Mouse (Mus musculus) small intestine, adult 2 months (tissue): ENCODE results near the gene Rtkn2.

ENCODE experiments used
- CTCF ChIP-seq: fragments of 200-500 bp; IDR thresholded peaks from 2 replicates; pipeline ENCODE4 v1.5.1; 2012; ENCODE audit warnings: low read depth, mild to moderate bottlenecking, control low read depth, inconsistent platforms, low read length, moderate library complexity, mixed read lengths; ENCODE audit not compliant: insufficient replicate concordance, insufficient read length; ENCODE audit errors: extremely low read depth
- POLR2A ChIP-seq: fragments of 200-500 bp; IDR thresholded peaks from 2 replicates; pipeline ENCODE4 v1.6.1; 2012; ENCODE audit warnings: low read depth, mild to moderate bottlenecking, control low read depth, inconsistent platforms, low read length, moderate library complexity

- no peak for TF ChIP-seq CTCF
- no peak for TF ChIP-seq POLR2A
Measured at GRCm38 (mm10) chr10:67964060-67964459, 15.3 kb upstream of the Rtkn2 start.
